ENCODE assay signal across 22 mouse cellular contexts in genomic region chr6:120485038-120485437, GRCm38 (mm10). TPM values are rescaled to one million over a fixed set of nuclear protein-coding genes. Genes with fewer than 3 reads are reported as not detected.
DNase-seq lines count a peak whose midpoint lies in the region; ATAC-seq and TF ChIP-seq lines count a peak whose summit lies in the region.
"Had no signal": no experiment of that assay in that cellular context is flagged by ENCODE, and none has a peak within 500 bp of the region (broad histone marks: within the 10 kb centered on the region; RNA-seq: fewer than 3 reads in every experiment).

No protein-coding gene starts in this region.

- WGBS in liver, embryonic 15.5 days (ENCODE audit: insufficient replicate concordance), result 22% methylated on average over 3 of the region's 3 CpGs
- WGBS in liver, embryonic 12.5 days (ENCODE audit: insufficient replicate concordance), result 51% methylated on average over 3 of the region's 3 CpGs
- WGBS in liver, embryonic 16.5 days (ENCODE audit: insufficient replicate concordance), result 21% methylated on average over 3 of the region's 3 CpGs
- WGBS in stomach, embryonic 16.5 days, result 47% methylated on average over 3 of the region's 3 CpGs
- WGBS in hindbrain, postnatal 0 days, result 46% methylated on average over 3 of the region's 3 CpGs

- no peak for TF ChIP-seq CTCF in hindbrain, postnatal 0 days (IDR thresholded peaks at IDR 0.05; ENCODE audit: low read depth)

- no peak overlapping the region for H3K4me2 ChIP-seq in liver, embryonic 15.5 days
- H3K4me2 ChIP-seq in liver, embryonic 12.5 days, result no peak overlapping the region
- no peak overlapping the region for H3K4me2 ChIP-seq in liver, embryonic 16.5 days (ENCODE audit: low read depth, low read length)
- H3K4me2 ChIP-seq in stomach, embryonic 16.5 days (ENCODE audit: low read depth, low read length), result no peak overlapping the region
- H3K4me2 ChIP-seq in hindbrain, postnatal 0 days (ENCODE audit: low read depth, low read length), result no peak overlapping the region
- H3K4me2 ChIP-seq: embryonic facial prominence, embryonic 12.5 days; heart, embryonic 12.5 days; limb, embryonic 15.5 days; midbrain, embryonic 15.5 days had no signal

- H3K4me1 ChIP-seq in liver, embryonic 15.5 days (replicated peaks), result peaks cover 56% of the 10 kb centered on the region
- H3K4me1 ChIP-seq in liver, embryonic 12.5 days, result peaks cover 16% of the 10 kb centered on the region
- H3K4me1 ChIP-seq in liver, embryonic 16.5 days (ENCODE audit: control insufficient read depth, low read depth, low read length), result peaks cover 27% of the 10 kb centered on the region
- H3K4me1 ChIP-seq in stomach, embryonic 16.5 days (ENCODE audit: control insufficient read depth, insufficient read depth, low read length), result no peaks in the 10 kb centered on the region
- H3K4me1 ChIP-seq in hindbrain, postnatal 0 days (ENCODE audit: insufficient read depth, low read length), result peaks cover 6% of the 10 kb centered on the region; the same call in 1 of the 2 replicates
- H3K4me1 ChIP-seq: embryonic facial prominence, embryonic 12.5 days; limb, embryonic 15.5 days had no signal

- no peaks in the 10 kb centered on the region for H3K9me3 ChIP-seq in liver, embryonic 15.5 days (replicated peaks)
- no peaks in the 10 kb centered on the region for H3K9me3 ChIP-seq in liver, embryonic 12.5 days (replicated peaks)
- no peaks in the 10 kb centered on the region for H3K9me3 ChIP-seq in liver, embryonic 16.5 days (replicated peaks; ENCODE audit: control insufficient read depth, low read length)
- no peaks in the 10 kb centered on the region for H3K9me3 ChIP-seq in stomach, embryonic 16.5 days (replicated peaks; ENCODE audit: control insufficient read depth, low read length)
- no peaks in the 10 kb centered on the region for H3K9me3 ChIP-seq in hindbrain, postnatal 0 days (ENCODE audit: low read length)
- H3K9me3 ChIP-seq: embryonic facial prominence, embryonic 12.5 days; heart, embryonic 12.5 days; limb, embryonic 15.5 days; megakaryocyte, embryonic 14.5 days; midbrain, embryonic 15.5 days had no signal

- peaks cover 17% of the 10 kb centered on the region; the same call in 1 of the 2 replicates for H3K27me3 ChIP-seq in liver, embryonic 15.5 days
- peaks cover 21% of the 10 kb centered on the region for H3K27me3 ChIP-seq in liver, embryonic 12.5 days (replicated peaks)
- peaks cover under 1% of the 10 kb centered on the region for H3K27me3 ChIP-seq in liver, embryonic 16.5 days (ENCODE audit: control insufficient read depth, insufficient read depth, low read depth, low read length)
- H3K27me3 ChIP-seq in stomach, embryonic 16.5 days (ENCODE audit: control insufficient read depth, insufficient read depth, low read length), result no peaks in the 10 kb centered on the region
- H3K27me3 ChIP-seq in hindbrain, postnatal 0 days (ENCODE audit: insufficient read depth, low read length), result no peaks in the 10 kb centered on the region
- H3K27me3 ChIP-seq: midbrain, embryonic 15.5 days had no signal

- DNase-seq in CD4-positive, CD25-positive, alpha-beta regulatory T cell, adult 2 months (ENCODE audit: low read depth, low spot score), result peak; percentile 39
- no peak for DNase-seq in T-cell, adult 2 months (ENCODE audit: low spot score)
- no peak for DNase-seq in hindbrain, postnatal 0 days (ENCODE audit: low spot score)
- DNase-seq: adrenal gland, adult 2 months; cerebellum, adult 8-10 months; heart, postnatal 4 days; kidney, adult 2 months; kidney, postnatal 10 days; lung, postnatal 10 days; retina, postnatal 1 day had no signal

- no peak for ATAC-seq in CD4-positive, CD25-positive, alpha-beta regulatory T cell, adult 4 months
- peak; percentile 48; the same call in 1 of the 2 replicates for ATAC-seq in liver, embryonic 15.5 days (ENCODE audit: insufficient read depth)
- no peak for ATAC-seq in liver, embryonic 12.5 days
- peak; percentile 56 for ATAC-seq in liver, embryonic 16.5 days (ENCODE audit: low read depth)
- peak; percentile 44; the same call in 1 of the 2 replicates for ATAC-seq in stomach, embryonic 16.5 days (ENCODE audit: insufficient read depth, low FRiP score)
- no peak for ATAC-seq in hindbrain, postnatal 0 days
- ATAC-seq: hindbrain, embryonic 16.5 days; midbrain, embryonic 15.5 days had no signal

- no peak overlapping the region for H3K27ac ChIP-seq in liver, embryonic 15.5 days (replicated peaks)
- no peak overlapping the region for H3K27ac ChIP-seq in liver, embryonic 12.5 days
- H3K27ac ChIP-seq in liver, embryonic 16.5 days (ENCODE audit: low read length), result no peak overlapping the region
- no peak overlapping the region for H3K27ac ChIP-seq in stomach, embryonic 16.5 days (ENCODE audit: low read length)
- H3K27ac ChIP-seq in hindbrain, postnatal 0 days, result no peak overlapping the region
- H3K27ac ChIP-seq: embryonic facial prominence, embryonic 12.5 days; layer of hippocampus, adult 2 months; limb, embryonic 15.5 days; midbrain, embryonic 15.5 days had no signal

- peaks cover 27% of the 10 kb centered on the region for H3K36me3 ChIP-seq in liver, embryonic 15.5 days (replicated peaks)
- peaks cover 30% of the 10 kb centered on the region for H3K36me3 ChIP-seq in liver, embryonic 12.5 days
- peaks cover 17% of the 10 kb centered on the region for H3K36me3 ChIP-seq in liver, embryonic 16.5 days (ENCODE audit: control insufficient read depth, insufficient read depth)
- no peaks in the 10 kb centered on the region; the same call in 1 of the 2 replicates for H3K36me3 ChIP-seq in stomach, embryonic 16.5 days (ENCODE audit: control insufficient read depth, insufficient read depth, low read length)
- H3K36me3 ChIP-seq in hindbrain, postnatal 0 days (ENCODE audit: insufficient read depth, low read length), result peaks cover 5% of the 10 kb centered on the region; the same call in 1 of the 2 replicates
- H3K36me3 ChIP-seq: midbrain, embryonic 15.5 days had no signal

- no peak overlapping the region for H3K4me3 ChIP-seq in liver, embryonic 15.5 days (replicated peaks)
- H3K4me3 ChIP-seq in liver, embryonic 12.5 days, result no peak overlapping the region
- H3K4me3 ChIP-seq in liver, embryonic 16.5 days (ENCODE audit: low read depth, low read length), result no peak overlapping the region
- H3K4me3 ChIP-seq in stomach, embryonic 16.5 days (replicated peaks; ENCODE audit: low read length), result no peak overlapping the region
- H3K4me3 ChIP-seq in hindbrain, postnatal 0 days (ENCODE audit: low read length), result no peak overlapping the region
- H3K4me3 ChIP-seq: embryonic facial prominence, embryonic 12.5 days; heart, embryonic 12.5 days; layer of hippocampus, adult 2 months; limb, embryonic 15.5 days; midbrain, embryonic 15.5 days had no signal

- no peak overlapping the region for H3K9ac ChIP-seq in liver, embryonic 15.5 days
- H3K9ac ChIP-seq in liver, embryonic 12.5 days, result no peak overlapping the region
- H3K9ac ChIP-seq in liver, embryonic 16.5 days (ENCODE audit: low read depth, low read length), result no peak overlapping the region
- H3K9ac ChIP-seq in stomach, embryonic 16.5 days (ENCODE audit: low read length), result no peak overlapping the region
- no peak overlapping the region for H3K9ac ChIP-seq in hindbrain, postnatal 0 days (replicated peaks; ENCODE audit: low read length)
- H3K9ac ChIP-seq: embryonic facial prominence, embryonic 12.5 days; heart, embryonic 12.5 days; limb, embryonic 15.5 days; midbrain, embryonic 15.5 days had no signal

RNA-seq across cellular contexts. Expression of gene Tmem121b, which starts 8.6 kb away (rescaled TPM):
- polyA plus RNA-seq in CD4-positive, CD25-positive, alpha-beta regulatory T cell, adult 4 months (2017; shearing (Covaris generic)), result under 1 TPM; 0.61 to 0.63 TPM
- polyA plus RNA-seq in liver, embryonic 15.5 days (2015; fragmentation: Nextera tagmentation; extraction: Ambion mirVana), result not detected in 2 replicates
- 0.02 TPM in 1 of 2 replicates, not detected in the other for polyA plus RNA-seq in liver, embryonic 12.5 days (2016; fragmentation: Nextera tagmentation; extraction: Ambion mirVana)
- polyA plus RNA-seq in liver, embryonic 16.5 days (2015; fragmentation: Nextera tagmentation; extraction: Ambion mirVana), result not detected in 2 replicates
- 0.04 and 0.09 TPM in 2 replicates for polyA plus RNA-seq in stomach, embryonic 16.5 days (2015; fragmentation: Nextera tagmentation; extraction: Ambion mirVana)
- 25.9 and 31.9 TPM in 2 replicates for total RNA-seq in hindbrain, postnatal 0 days (2014; rRNA removed)
- 2.3 and 2.5 TPM in 2 replicates for polyA plus RNA-seq in hindbrain, postnatal 0 days (2015; fragmentation: Nextera tagmentation; extraction: Ambion mirVana)
- polyA plus RNA-seq: limb, embryonic 15.5 days had no signal

RNA-seq across cellular contexts. Expression of gene Il17ra, which starts 22.0 kb away (rescaled TPM):
- polyA plus RNA-seq in CD4-positive, CD25-positive, alpha-beta regulatory T cell, adult 4 months (2017; shearing (Covaris generic)), result 10 to 100 TPM; 18.8 to 20.3 TPM
- polyA plus RNA-seq in liver, embryonic 15.5 days (2015; fragmentation: Nextera tagmentation; extraction: Ambion mirVana), result 10.4 and 12.1 TPM in 2 replicates
- polyA plus RNA-seq in liver, embryonic 12.5 days (2016; fragmentation: Nextera tagmentation; extraction: Ambion mirVana), result 13.3 and 14.8 TPM in 2 replicates
- polyA plus RNA-seq in liver, embryonic 16.5 days (2015; fragmentation: Nextera tagmentation; extraction: Ambion mirVana), result 11.4 and 13.0 TPM in 2 replicates
- polyA plus RNA-seq in stomach, embryonic 16.5 days (2015; fragmentation: Nextera tagmentation; extraction: Ambion mirVana), result 7.7 and 8.5 TPM in 2 replicates
- 7.8 and 10.6 TPM in 2 replicates for total RNA-seq in hindbrain, postnatal 0 days (2014; rRNA removed)
- 5.8 and 7.0 TPM in 2 replicates for polyA plus RNA-seq in hindbrain, postnatal 0 days (2015; fragmentation: Nextera tagmentation; extraction: Ambion mirVana)

RNA-seq across cellular contexts. Expression of gene Hdhd5, which starts 46.1 kb away (rescaled TPM):
- polyA plus RNA-seq in CD4-positive, CD25-positive, alpha-beta regulatory T cell, adult 4 months (2017; shearing (Covaris generic)), result 10 to 100 TPM; 43.4 to 59.7 TPM
- polyA plus RNA-seq in liver, embryonic 15.5 days (2015; fragmentation: Nextera tagmentation; extraction: Ambion mirVana), result 9.9 and 11.6 TPM in 2 replicates
- 15.6 and 16.0 TPM in 2 replicates for polyA plus RNA-seq in liver, embryonic 12.5 days (2016; fragmentation: Nextera tagmentation; extraction: Ambion mirVana)
- polyA plus RNA-seq in liver, embryonic 16.5 days (2015; fragmentation: Nextera tagmentation; extraction: Ambion mirVana), result 8.9 and 9.5 TPM in 2 replicates
- 15.9 and 16.1 TPM in 2 replicates for polyA plus RNA-seq in stomach, embryonic 16.5 days (2015; fragmentation: Nextera tagmentation; extraction: Ambion mirVana)
- total RNA-seq in hindbrain, postnatal 0 days (2014; rRNA removed), result 38.2 and 38.9 TPM in 2 replicates
- polyA plus RNA-seq in hindbrain, postnatal 0 days (2015; fragmentation: Nextera tagmentation; extraction: Ambion mirVana), result 19.1 and 19.8 TPM in 2 replicates

Comparison
In these comparisons a context has a peak if more than half of its experiments do, and no peak if none do; other contexts are left out.
1. ATAC-seq: peak in liver, embryonic 15.5 days (single experiment), liver, embryonic 16.5 days (single experiment) and stomach, embryonic 16.5 days (single experiment); none in CD4-positive, CD25-positive, alpha-beta regulatory T cell, adult 4 months (single experiment), liver, embryonic 12.5 days (single experiment) and hindbrain, postnatal 0 days (single experiment).